Mouse (Mus musculus): ENCODE data around the gene Akt1.

The Akt1 gene

GRCm38 (mm10) chr12:112688458-112688857 lies 13.8 kb upstream of the Akt1 start:
- no peak for DNase-seq (ENCODE audit: low spot score)

- no peak for DNase-seq (ENCODE audit: low spot score)
Measured at GRCm38 (mm10) chr12:112683351-112683750, 8.7 kb upstream of the Akt1 start.

DNA sequence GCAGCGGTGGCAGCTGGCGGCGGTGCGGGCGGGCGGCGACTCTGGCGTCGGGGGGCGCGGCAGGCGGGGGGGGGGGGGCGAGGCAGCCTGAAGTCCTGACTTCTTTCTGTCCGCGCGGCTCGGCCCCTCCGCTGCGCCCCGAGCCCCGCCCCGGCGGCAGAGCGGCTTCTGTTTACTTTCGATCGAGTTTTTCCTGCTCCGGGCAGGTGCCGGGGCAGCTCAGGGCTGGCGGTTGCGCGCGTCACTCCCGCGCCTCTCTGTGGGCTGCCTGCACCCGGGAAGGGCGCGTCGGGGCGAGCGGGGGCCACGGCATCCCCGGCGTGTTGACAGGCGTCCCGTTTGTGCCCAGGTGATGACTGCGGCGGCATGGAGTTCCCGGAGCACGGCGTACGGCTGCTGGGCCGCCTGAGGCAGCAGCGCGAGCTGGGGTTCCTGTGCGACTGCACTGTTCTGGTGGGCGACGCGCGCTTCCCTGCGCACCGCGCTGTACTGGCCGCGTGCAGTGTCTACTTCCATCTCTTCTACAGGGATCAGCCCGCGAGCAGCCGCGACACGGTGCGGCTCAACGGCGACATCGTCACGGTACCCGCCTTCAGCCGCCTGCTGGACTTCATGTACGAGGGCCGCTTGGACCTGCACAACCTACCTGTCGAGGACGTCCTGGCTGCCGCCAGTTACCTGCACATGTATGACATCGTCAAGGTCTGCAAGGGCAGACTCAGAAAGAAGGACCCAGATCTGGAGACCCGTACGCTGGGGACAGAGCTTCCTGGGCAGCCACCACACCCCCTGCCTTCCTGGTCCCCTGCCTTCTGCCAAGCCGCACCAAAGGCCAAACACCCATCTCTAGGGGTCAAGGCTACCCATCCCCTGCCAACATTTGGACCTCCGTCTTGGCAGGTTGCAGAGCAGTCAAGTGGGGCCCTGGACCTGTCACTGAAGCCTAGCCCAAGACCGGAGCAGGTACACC lies 4.6 kb upstream of the Akt1 start:
- peak; percentile 73 for DNase-seq (ENCODE audit: low spot score)

DNA sequence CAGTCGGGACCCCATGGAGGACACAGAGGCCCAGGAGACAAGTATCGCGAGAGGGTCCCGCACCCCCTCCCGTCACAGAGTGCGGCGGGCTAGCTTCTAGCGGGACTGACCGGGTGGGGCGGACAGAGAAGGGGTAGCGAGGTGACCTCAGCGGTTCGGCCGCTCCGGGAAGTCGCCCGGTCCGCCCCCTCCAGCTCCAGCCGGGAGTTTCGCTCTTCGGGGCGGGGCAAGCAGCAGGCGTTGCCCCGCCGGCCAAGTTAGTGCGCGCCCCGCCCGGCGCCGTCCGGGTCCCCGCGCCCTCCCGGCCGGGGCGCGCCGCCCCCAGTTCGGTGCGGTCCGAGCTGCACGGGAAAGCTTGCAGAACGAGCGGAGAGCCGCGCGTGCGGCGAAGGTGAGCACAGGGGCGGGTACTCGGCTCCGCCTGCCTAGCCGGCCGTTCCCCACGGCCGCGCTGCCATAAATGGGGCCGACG lies 3.9 kb upstream of the Akt1 start, which contains the start of gene Zbtb42:
Gene Zbtb42, plus strand, starts transcription at position 274 of the 472 bp plus-strand sequence.
- DNase-seq (ENCODE audit: low spot score), result peak; percentile 74

DNA sequence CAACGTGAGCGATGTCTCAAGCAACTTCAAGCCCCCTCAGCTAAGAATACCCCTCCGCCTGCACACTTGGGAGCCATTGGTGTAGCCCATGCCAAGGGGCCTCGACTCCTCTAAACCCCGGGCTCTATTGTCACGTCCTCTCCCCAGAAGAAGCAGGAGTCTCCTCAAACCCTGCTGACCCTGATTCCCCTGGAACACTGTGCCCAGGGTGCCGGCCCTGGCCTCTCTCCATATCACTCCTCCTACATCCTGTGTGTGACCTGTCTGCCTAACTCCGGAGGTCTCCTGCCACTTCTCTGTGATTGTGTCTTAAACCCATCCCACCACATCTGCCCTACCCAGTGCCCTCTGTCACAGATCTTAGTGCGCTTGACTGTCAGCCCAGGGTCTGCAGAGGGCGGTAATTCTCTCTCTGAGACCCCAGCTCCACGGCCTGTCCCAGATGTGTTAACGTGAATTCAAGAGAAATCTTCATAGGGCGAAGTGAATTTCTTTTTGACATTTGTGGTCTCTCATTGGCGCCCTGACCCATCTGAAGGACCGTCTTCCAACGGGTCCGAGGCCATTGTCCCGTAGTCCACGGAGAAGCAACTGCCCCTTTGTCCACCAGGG lies 3.4 kb upstream of the Akt1 start:
- no peak for DNase-seq (ENCODE audit: low spot score)

- DNase-seq (ENCODE audit: low spot score), result no peak
Measured at GRCm38 (mm10) chr12:112677076-112677475, 2.4 kb upstream of the Akt1 start.

DNA sequence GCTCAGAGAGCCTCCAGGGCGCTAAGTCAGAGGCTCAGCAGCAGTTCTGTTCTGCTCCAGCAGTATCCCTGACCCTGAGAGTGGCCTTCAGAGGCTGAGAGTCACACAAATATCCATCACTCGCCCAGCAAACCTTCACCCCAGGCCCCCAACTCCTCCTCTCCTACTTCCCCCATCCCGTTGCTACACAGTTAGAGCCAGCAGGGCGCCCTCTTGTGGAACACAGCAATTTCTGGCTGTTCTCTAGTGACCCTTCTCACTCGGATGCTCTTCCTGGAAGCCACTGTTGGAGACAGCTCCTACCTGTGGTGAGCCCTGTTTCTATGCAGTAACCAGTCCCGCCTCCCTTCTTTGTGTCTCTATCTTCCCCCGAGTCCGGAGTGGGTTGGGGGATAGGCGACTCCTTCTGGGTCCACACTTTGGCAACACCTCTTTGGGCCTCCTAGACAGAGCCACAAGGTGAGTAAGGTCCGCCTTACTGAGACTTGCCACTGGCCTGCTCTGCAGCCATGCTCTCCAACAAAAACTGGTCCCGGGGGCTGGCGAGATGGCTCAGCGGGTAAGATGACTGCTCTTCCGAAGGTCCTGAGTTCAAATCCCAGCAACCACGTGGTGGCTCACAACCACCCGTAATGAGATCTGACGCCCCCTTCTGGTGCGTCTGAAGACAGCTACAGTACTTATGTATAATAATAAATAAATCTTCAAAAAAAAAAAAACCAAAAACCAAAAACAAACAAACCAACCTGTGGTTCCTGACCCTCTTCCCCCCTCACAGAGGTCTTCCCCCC lies 756 bp upstream of the Akt1 start:
- peak; percentile 88 for DNase-seq (ENCODE audit: low spot score)

DNA sequence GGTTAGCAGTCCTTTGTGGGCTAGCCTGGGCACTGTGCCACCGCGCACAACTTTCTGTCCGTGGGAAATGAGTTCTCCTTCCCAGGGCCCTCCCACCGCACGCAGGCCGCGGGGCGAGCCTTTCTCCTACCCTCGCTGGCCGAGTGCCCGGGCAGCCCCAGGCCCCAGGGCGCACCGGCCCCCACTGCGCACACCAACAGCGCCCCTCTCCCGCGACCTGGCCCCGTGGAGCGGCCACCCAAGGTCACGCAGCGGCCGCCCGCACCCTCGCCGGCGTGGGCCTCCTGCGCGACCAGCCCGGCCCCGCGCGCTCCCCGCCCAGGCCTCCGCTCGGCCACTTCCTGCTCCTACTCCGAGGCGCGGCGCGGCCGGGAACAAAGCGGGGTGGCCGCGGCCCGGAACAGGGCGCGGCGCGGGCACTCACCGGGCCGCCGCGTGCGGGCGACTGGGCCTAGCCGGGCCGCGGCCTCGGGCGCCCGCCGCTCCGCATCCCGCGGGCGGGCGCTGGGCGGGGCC lies 1.1 kb downstream of the Akt1 start:
- DNase-seq (ENCODE audit: low spot score), result no peak

DNA sequence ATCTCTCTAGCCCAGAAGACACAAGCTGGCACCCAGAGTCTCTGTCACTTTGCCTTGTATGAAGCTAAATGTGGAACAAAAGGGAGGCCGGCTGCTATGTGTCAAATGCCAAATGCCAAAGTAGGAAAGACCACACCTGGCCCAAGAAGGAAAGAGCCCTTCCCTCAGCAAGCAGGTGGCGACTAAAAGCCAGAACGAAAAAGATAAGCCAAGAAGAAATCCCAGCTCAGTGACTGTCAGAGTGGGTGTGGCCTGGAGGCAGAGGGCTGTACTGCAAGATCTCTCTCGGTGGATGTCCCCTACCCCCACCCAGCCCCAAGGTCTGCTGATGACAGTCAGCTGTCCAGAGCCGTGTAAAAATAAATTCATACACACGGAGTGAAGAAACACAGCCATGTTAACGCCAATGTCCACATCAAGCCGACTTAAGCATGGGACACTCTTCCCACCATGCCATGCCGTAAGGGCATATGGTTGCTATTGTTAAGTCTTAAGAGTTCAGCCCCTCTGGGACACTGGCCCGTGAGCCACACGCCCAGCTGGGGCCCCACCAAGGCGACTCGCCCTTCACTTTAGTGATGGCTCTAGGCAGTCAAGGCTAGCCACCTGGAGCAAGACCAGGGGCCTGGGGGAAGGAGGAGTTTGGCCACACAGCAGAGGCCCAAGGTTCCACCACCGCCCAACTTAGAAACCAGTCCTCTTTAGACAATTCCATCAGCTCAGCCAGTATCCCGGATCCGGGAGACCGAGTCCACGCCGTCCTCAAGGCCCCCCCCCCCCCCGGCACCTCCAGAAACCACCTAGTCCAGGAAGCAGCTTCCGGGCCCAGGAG lies 1.7 kb downstream of the Akt1 start:
- DNase-seq (ENCODE audit: low spot score), result no peak

DNA sequence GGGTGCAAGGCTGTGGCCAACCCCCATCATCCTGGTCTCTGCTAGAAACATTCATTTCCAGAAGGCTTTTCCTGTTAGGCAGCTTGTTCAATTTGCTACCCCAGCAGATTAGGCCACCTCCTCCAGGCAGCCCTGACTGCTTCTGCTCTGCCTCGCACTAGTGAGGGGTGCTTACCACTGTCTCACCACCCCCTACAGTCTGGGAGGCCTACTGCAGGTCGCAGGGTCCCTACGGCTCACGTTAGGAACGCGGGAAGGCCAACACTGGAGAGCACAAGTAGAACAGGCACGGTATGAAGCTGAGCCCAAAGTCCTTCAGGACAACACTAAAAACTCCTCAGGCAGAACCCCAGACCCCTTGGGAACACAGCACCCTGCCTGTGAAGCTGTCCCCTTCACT lies 2.8 kb downstream of the Akt1 start:
- no peak for DNase-seq (ENCODE audit: low spot score)

DNA sequence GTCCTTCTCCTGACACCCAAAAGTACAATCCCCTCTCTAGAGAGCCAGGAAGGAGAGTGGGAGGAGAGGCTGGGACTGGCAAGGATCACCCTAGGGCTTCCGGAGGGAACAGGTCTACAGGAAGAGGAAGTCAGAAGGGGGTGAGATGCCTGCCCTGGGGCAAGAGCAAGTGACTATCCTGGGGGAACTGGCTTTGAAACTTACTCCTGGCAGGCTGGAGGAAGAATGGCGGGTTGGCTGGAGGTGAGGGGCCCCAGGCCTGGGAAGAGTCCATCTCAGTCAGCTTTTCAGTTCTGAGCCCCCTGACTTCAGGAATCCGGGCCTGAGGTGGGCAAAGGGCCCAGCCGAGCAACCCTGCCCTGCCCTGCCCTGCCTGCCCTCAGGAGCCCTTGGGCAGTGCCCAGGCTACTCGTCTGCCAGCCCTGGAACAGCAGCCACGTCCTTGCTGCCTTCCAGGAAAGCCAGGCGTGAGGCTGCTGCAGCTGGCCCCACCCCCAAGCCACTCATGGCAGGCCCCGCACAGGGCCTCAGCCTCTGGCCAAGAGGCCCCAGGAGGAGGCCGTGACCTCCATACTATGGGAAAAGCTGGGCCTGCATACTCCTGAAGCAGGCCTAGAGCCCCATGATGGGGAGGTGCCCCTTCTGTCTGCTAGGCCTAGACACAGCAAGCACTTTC lies 3.8 kb downstream of the Akt1 start:
- DNase-seq (ENCODE audit: low spot score), result no peak

GRCm38 (mm10) chr12:112667619-112668297 lies 6.9 kb downstream of the Akt1 start:
- no peak for DNase-seq (ENCODE audit: low spot score)

DNA sequence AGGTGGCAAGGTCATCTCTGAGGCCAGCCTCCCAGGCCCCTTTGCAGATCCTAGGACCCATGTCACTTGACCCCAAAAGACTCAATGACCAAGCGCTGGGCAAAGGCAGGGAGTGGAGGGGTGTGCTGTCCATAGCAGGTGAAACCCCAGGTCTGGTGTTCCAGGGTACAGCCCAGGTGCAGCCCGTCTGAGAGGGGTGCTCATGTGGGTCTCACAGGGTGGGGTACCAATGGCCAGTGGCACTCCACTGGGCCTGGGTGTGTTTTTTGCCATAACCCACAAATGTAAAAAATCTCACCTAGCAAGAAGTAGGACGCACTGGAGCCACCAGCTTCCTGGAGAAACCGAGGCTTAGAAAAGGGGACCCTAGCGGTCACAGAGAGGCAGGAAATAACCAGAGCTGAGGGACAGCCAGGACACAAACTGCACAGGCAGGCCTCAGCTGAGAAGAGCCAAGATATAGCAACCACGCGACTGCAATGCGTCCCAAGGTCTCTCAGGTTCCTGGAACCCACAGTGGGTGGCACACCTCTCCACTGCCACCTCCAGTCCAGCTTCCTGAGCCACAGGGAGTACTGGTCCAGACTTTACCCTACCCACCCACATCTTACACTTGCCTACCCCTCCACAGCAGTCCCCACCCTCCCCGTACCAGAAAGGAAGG lies 8.7 kb downstream of the Akt1 start:
- DNase-seq (ENCODE audit: low spot score), result no peak

GRCm38 (mm10) chr12:112665445-112665844 lies 9.2 kb downstream of the Akt1 start:
- peak; percentile 75 for DNase-seq (ENCODE audit: low spot score)

- no peak for DNase-seq (ENCODE audit: low spot score)
Measured at GRCm38 (mm10) chr12:112664656-112665055, 10.0 kb downstream of the Akt1 start.

DNA sequence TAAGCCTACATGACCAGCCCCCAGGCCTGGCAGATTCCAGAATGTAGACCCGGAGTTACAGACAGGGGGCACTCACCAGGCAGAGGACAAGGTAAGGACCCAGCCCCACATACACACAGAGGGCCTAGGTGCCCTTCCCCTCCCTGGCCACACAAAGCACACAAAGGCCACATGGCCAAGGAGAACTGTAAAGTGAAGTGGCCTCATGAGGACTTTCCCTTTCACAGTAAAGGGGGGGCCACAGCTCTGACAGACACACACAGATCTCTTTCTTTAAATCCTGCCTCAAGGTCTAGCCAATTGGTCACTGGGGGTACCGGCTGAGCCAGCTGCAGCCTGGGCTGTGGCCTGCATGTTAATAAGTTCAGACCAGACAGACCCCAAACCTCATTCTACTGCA lies 10.6 kb downstream of the Akt1 start:
- DNase-seq (ENCODE audit: low spot score), result no peak

DNA sequence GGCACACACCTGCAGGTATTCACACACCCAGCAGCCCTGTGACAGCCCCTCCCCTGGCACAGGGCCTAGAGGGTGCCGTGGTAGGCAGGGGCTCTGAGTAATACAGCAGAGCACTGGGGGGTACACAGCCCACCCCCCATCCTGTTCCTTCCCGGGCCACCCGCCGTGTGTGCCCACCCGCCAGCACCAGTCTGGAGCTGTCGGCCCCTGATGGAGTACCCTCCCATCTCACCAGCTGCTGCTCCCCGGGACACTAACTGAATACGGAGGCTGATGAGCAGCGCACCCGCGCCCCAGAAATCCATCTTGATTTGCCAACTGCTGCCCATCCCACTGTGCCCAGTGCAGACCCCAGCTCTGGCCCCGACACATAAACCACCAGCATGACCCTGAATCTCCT lies 11.0 kb downstream of the Akt1 start:
- no peak for DNase-seq (ENCODE audit: low spot score)

- DNase-seq (ENCODE audit: low spot score), result no peak
Measured at GRCm38 (mm10) chr12:112663303-112663702, 11.4 kb downstream of the Akt1 start.

GRCm38 (mm10) chr12:112661851-112662250 lies 12.8 kb downstream of the Akt1 start:
- DNase-seq (ENCODE audit: low spot score), result no peak

DNA sequence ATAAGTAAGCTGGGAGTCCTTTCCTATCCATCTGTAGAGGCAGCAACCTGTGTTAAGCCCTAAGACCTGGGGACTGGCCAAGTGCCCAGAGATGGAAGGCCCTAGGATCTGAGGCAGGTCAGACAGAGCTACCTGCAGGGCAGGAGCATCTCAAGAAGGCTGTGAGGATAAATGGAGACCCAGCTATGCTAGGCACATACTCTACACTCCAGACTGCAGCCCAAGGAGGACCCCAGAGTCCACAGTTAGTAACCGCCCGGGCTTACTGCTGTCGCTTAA lies 13.4 kb downstream of the Akt1 start:
- DNase-seq (ENCODE audit: low spot score), result no peak

Measured in lung, postnatal 25 days (tissue).